Comparison of ENCODE assay signal across 1 mouse cellular context in the genomic region with DNA sequence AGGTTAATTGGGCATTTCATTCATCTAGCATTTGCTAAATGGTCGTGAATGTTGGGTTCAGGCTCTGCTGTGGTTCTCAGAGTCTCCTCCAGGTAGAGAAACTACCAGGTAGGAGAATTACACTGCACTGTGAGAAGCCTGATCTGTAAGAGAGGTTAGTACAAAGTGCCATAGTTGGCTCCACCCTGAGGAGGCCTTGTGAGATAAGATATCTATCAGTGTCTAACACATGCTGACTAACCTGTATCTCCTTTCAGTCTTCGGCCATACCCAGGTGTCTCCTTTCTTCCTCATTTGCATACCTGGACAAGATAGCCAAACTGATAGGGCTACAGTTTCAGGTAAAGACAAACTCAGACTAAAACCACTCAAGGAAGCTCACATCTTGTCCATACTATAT.
TF ChIP-seq lines count a peak whose summit lies in the region.

No protein-coding gene starts in this region.

TF ChIP-seq in MEL, 35 proteins besides CTCF, POLR2A, EP300 and RAD21:
- TF ChIP-seq MEF2A (IDR thresholded peaks at IDR 0.05; ENCODE audit: extremely low read depth, insufficient replicate concordance, low read depth, low read length, poor library complexity, severe bottlenecking) (no peak), SIN3A (IDR thresholded peaks at IDR 0.05; ENCODE audit: low read length) (no peak), MYC (IDR thresholded peaks at IDR 0.05; ENCODE audit: low read depth, low read length) (no peak), ETS1 (IDR thresholded peaks at IDR 0.05; ENCODE audit: low read depth, low read length) (0 out of 2 replicates have a peak, but pooled peaks have one; percentile 19), KAT2A (conservative IDR thresholded peaks at IDR 0.05; ENCODE audit: low read depth, low read length) (no peak), MXI1 (IDR thresholded peaks at IDR 0.05; ENCODE audit: low read depth, low read length) (no peak), GABPA (IDR thresholded peaks at IDR 0.05; ENCODE audit: low read depth, low read length) (no peak), POLR2AphosphoS5 (IDR thresholded peaks at IDR 0.05; ENCODE audit: borderline replicate concordance, low read depth, low read length) (no peak), CHD2 (IDR thresholded peaks at IDR 0.05; ENCODE audit: low read length) (no peak), MAX (IDR thresholded peaks at IDR 0.05; ENCODE audit: low read length) (no peak), TCF12 (IDR thresholded peaks at IDR 0.05; ENCODE audit: low read depth, low read length) (peak; percentile 37; the same call in 1 of the 2 replicates), GATA1 (IDR thresholded peaks at IDR 0.05; ENCODE audit: low read depth, low read length) (peak; percentile 72; the same call in 1 of the 2 replicates), TAL1 (IDR thresholded peaks at IDR 0.05; ENCODE audit: low read length) (no peak), NELFE (IDR thresholded peaks at IDR 0.05; ENCODE audit: low read depth, low read length) (no peak), POLR2AphosphoS2 (IDR thresholded peaks at IDR 0.05; ENCODE audit: low read length) (no peak)
